Comparison of ENCODE assay signal across 11 mouse cellular contexts in genomic region chr4:114467371-114468094, GRCm38 (mm10).
A peak's percentile ranks its signal among the peaks of the same experiment; 100 is the strongest.
DNase-seq lines count a peak whose midpoint lies in the region; ATAC-seq and TF ChIP-seq lines count a peak whose summit lies in the region.
"Had no signal": no experiment of that assay in that cellular context is flagged by ENCODE, and none has a peak within 500 bp of the region (broad histone marks: within the 10 kb centered on the region; RNA-seq: fewer than 3 reads in every experiment).

No protein-coding gene starts in this region.

- peaks cover 28% of the 10 kb centered on the region for H3K4me1 ChIP-seq in embryonic facial prominence, embryonic 14.5 days (ENCODE audit: control insufficient read depth, insufficient read depth, low read length)
- H3K4me1 ChIP-seq in embryonic facial prominence, embryonic 10.5 days = peaks cover 31% of the 10 kb centered on the region
- H3K4me1 ChIP-seq in kidney, embryonic 14.5 days (ENCODE audit: control insufficient read depth, insufficient read depth, low read length) = 0 out of 2 replicates have a peak, but pooled peaks cover 3% of the 10 kb centered on the region
- peaks cover 11% of the 10 kb centered on the region for H3K4me1 ChIP-seq in lung, postnatal 0 days (ENCODE audit: insufficient read depth, low read depth, low read length)

- 52% methylated on average over 6 of the region's 6 CpGs for WGBS in embryonic facial prominence, embryonic 14.5 days
- 63% methylated on average over 6 of the region's 6 CpGs for WGBS in embryonic facial prominence, embryonic 10.5 days
- WGBS in kidney, embryonic 14.5 days = 46% methylated on average over 6 of the region's 6 CpGs
- 25% methylated on average over 6 of the region's 6 CpGs for WGBS in lung, postnatal 0 days

- no peaks in the 10 kb centered on the region for H3K9me3 ChIP-seq in embryonic facial prominence, embryonic 14.5 days (ENCODE audit: control insufficient read depth, low read length)
- no peaks in the 10 kb centered on the region for H3K9me3 ChIP-seq in embryonic facial prominence, embryonic 10.5 days
- H3K9me3 ChIP-seq in kidney, embryonic 14.5 days (ENCODE audit: control insufficient read depth, low read length) = no peaks in the 10 kb centered on the region
- no peaks in the 10 kb centered on the region for H3K9me3 ChIP-seq in lung, postnatal 0 days (ENCODE audit: low read length)
- H3K9me3 ChIP-seq: neural tube, embryonic 15.5 days had no signal

- ATAC-seq in embryonic facial prominence, embryonic 14.5 days (ENCODE audit: low read depth) = peak; percentile 35; the same call in 1 of the 2 replicates
- no peak for ATAC-seq in kidney, embryonic 14.5 days (ENCODE audit: low FRiP score, low TSS enrichment)
- ATAC-seq in lung, postnatal 0 days = peak; percentile 50; the same call in 1 of the 2 replicates
- ATAC-seq in cerebellum, adult (ENCODE audit: insufficient number of reproducible peaks, low FRiP score, low TSS enrichment) = no peak

- no peak for TF ChIP-seq CTCF in brain, embryonic 14.5 days (IDR thresholded peaks at IDR 0.05; ENCODE audit: borderline replicate concordance, extremely low read depth, insufficient read depth, insufficient read length)
- no peak for TF ChIP-seq CTCF in lung, postnatal 0 days (IDR thresholded peaks at IDR 0.05)

- H3K9ac ChIP-seq in embryonic facial prominence, embryonic 14.5 days (ENCODE audit: low read depth, low read length) = no peak overlapping the region
- H3K9ac ChIP-seq in kidney, embryonic 14.5 days (ENCODE audit: low read depth, low read length) = no peak overlapping the region
- no peak overlapping the region for H3K9ac ChIP-seq in lung, postnatal 0 days (replicated peaks; ENCODE audit: low read depth)
- H3K9ac ChIP-seq: hindbrain, embryonic 14.5 days; neural tube, embryonic 15.5 days had no signal

- no peak overlapping the region for H3K27ac ChIP-seq in embryonic facial prominence, embryonic 14.5 days (replicated peaks; ENCODE audit: low read depth, low read length)
- H3K27ac ChIP-seq in embryonic facial prominence, embryonic 10.5 days (replicated peaks) = no peak overlapping the region
- H3K27ac ChIP-seq in kidney, embryonic 14.5 days (ENCODE audit: low read depth, low read length) = no peak overlapping the region
- no peak overlapping the region for H3K27ac ChIP-seq in lung, postnatal 0 days (ENCODE audit: low read length)
- H3K27ac ChIP-seq: hindbrain, embryonic 14.5 days; neural tube, embryonic 15.5 days had no signal

- no peak for TF ChIP-seq POLR2A in brain, embryonic 14.5 days (IDR thresholded peaks at IDR 0.05; ENCODE audit: borderline replicate concordance, extremely low read depth, insufficient read depth, insufficient read length, poor library complexity, severe bottlenecking)

- peak; percentile 59 for DNase-seq in embryonic facial prominence, embryonic 14.5 days (ENCODE audit: low spot score)
- no peak for DNase-seq in embryonic facial prominence, embryonic 10.5 days (ENCODE audit: low spot score)
- DNase-seq in kidney, adult 11 months = peak; percentile 35
- peak; percentile 45 for DNase-seq in brain, embryonic 14.5 days (ENCODE audit: low read depth)
- DNase-seq in lung, postnatal 0 days (ENCODE audit: low spot score) = peak; percentile 33
- no peak for DNase-seq in layer of hippocampus, postnatal 14 days (ENCODE audit: low spot score in 2 of 2)
- DNase-seq: cerebellum, adult 2 months had no signal

- H3K4me3 ChIP-seq in embryonic facial prominence, embryonic 14.5 days (ENCODE audit: low read depth, low read length) = no peak overlapping the region
- no peak overlapping the region for H3K4me3 ChIP-seq in embryonic facial prominence, embryonic 10.5 days
- H3K4me3 ChIP-seq in kidney, embryonic 14.5 days (ENCODE audit: low read length) = no peak overlapping the region
- no peak overlapping the region for H3K4me3 ChIP-seq in lung, postnatal 0 days (ENCODE audit: low read depth, low read length)
- H3K4me3 ChIP-seq: neural tube, embryonic 15.5 days had no signal

- H3K27me3 ChIP-seq in embryonic facial prominence, embryonic 14.5 days (replicated peaks; ENCODE audit: control insufficient read depth, insufficient read depth, low read length) = no peaks in the 10 kb centered on the region; the same call in 1 of the 2 replicates
- peaks cover 11% of the 10 kb centered on the region; the same call in 1 of the 2 replicates for H3K27me3 ChIP-seq in embryonic facial prominence, embryonic 10.5 days (replicated peaks; ENCODE audit: low read depth, poor library complexity, severe bottlenecking)
- H3K27me3 ChIP-seq in kidney, embryonic 14.5 days (ENCODE audit: control insufficient read depth, insufficient read depth, low read length) = no peaks in the 10 kb centered on the region
- no peaks in the 10 kb centered on the region for H3K27me3 ChIP-seq in lung, postnatal 0 days (replicated peaks; ENCODE audit: insufficient read depth, low read length)
- H3K27me3 ChIP-seq: neural tube, embryonic 15.5 days had no signal

- no peak for TF ChIP-seq EP300 in lung, postnatal 0 days (IDR thresholded peaks at IDR 0.05)

- H3K36me3 ChIP-seq in embryonic facial prominence, embryonic 14.5 days (ENCODE audit: control insufficient read depth, insufficient read depth, low read length) = no peaks in the 10 kb centered on the region
- H3K36me3 ChIP-seq in embryonic facial prominence, embryonic 10.5 days (replicated peaks) = no peaks in the 10 kb centered on the region
- no peaks in the 10 kb centered on the region for H3K36me3 ChIP-seq in kidney, embryonic 14.5 days (ENCODE audit: control insufficient read depth, insufficient read depth, low read length)
- H3K36me3 ChIP-seq in lung, postnatal 0 days (ENCODE audit: insufficient read depth, low read length) = no peaks in the 10 kb centered on the region
- H3K36me3 ChIP-seq: neural tube, embryonic 15.5 days had no signal

- no peak overlapping the region for H3K4me2 ChIP-seq in embryonic facial prominence, embryonic 14.5 days (ENCODE audit: low read depth, low read length)
- H3K4me2 ChIP-seq in kidney, embryonic 14.5 days (replicated peaks; ENCODE audit: low read depth, low read length) = no peak overlapping the region
- H3K4me2 ChIP-seq in lung, postnatal 0 days (replicated peaks; ENCODE audit: low read depth, low read length) = no peak overlapping the region
- H3K4me2 ChIP-seq: hindbrain, embryonic 14.5 days; neural tube, embryonic 15.5 days had no signal

Comparison
In these comparisons a context has a peak if more than half of its experiments do, and no peak if none do; other contexts are left out.
1. DNase-seq: peak in embryonic facial prominence, embryonic 14.5 days (single experiment), kidney, adult 11 months (single experiment), brain, embryonic 14.5 days (single experiment) and lung, postnatal 0 days (single experiment); none in embryonic facial prominence, embryonic 10.5 days (single experiment) and layer of hippocampus, postnatal 14 days (0 of 2).
2. ATAC-seq: peak in embryonic facial prominence, embryonic 14.5 days (single experiment) and lung, postnatal 0 days (single experiment); none in kidney, embryonic 14.5 days (single experiment) and cerebellum, adult (single experiment).